Mouse (Mus musculus): ENCODE measurements around the gene Ppp2r2d.

DNA sequence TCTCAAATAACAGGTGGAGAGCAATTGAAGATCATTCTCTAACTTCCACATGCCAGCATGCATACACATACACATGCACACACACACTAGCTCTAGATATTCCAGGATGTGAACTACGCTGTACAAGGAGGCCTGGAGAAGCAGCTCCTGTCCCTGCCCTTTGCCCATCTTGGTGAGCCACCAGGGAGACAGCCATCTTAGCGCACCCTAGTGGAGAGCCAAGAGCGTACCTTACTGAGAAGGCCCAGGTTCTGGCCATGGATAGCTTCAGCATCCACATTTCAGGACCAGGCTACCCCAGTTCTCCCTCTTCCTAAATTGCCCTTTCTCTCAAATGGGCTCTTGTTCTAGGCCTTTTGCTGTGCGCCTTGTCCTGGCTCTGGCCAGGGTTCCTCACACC, 27.6 kb upstream of the Ppp2r2d start:
- TF ChIP-seq CTCF (IDR thresholded peaks at IDR 0.05; ENCODE audit: low read depth, low read length) (no peak), TAL1 (conservative IDR thresholded peaks at IDR 0.05; ENCODE audit: low read depth, low read length) (no peak), GATA1 (IDR thresholded peaks at IDR 0.05; ENCODE audit: borderline replicate concordance, low read length) (no peak)

All from G1E (cell line).